Comparison of ENCODE assay signal across 25 mouse cellular contexts in the genomic region with DNA sequence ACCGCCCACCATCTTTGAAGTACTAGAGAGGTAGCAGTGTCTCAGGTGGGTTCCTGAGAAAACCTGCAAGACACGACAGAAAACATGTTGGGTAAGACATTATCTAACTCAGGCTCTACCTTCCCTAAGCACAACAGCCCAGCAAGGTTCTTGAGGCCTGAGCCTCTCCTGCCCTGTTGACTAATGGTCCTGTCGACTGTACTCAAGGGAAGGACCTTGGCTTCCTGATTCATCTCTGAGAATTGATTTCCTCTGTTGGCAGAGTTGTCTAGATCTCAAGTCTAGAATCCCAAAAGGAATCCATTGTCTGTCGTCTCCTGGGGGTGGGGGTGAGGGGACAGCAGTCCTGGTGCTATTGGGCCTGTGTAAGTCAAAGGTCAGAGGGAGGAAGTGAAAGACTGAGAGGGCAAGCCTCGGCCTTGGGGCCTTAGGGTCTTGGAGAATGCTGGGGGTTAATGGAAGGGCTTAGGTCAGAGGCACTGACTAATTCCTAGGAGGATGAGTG. TPM values are rescaled to one million over a fixed set of nuclear protein-coding genes. Genes with fewer than 3 reads are reported as not detected.
DNase-seq lines count a peak whose midpoint lies in the region; ATAC-seq and TF ChIP-seq lines count a peak whose summit lies in the region.
"Had no signal": no experiment of that assay in that cellular context is flagged by ENCODE, and none has a peak within 500 bp of the region (broad histone marks: within the 10 kb centered on the region; RNA-seq: fewer than 3 reads in every experiment).

No protein-coding gene starts in this region.

- no peak for TF ChIP-seq CTCF in gastrocnemius, adult 2 months (IDR thresholded peaks at IDR 0.05)

- no peak for DNase-seq in gastrocnemius, adult 2 months
- DNase-seq in gastrocnemius, adult 8-10 months (ENCODE audit: low spot score in 2 of 2) = no peak
- no peak for DNase-seq in kidney, adult 18-20 months
- peak; percentile 61 for DNase-seq in adrenal gland, adult 8-10 months
- DNase-seq in adrenal gland, postnatal 10 days = peak; percentile 31
- DNase-seq in right cerebral cortex, postnatal 14 days = no peak
- DNase-seq: cerebellum, adult 18-20 months; cerebellum, postnatal 14 days; heart, adult 18-20 months; heart, postnatal 14 days; heart, postnatal 4 days had no signal

- no peaks in the 10 kb centered on the region for H3K27me3 ChIP-seq in kidney, embryonic 16.5 days (ENCODE audit: insufficient read depth, low read length)
- H3K27me3 ChIP-seq in heart, embryonic 12.5 days (replicated peaks) = no peaks in the 10 kb centered on the region
- H3K27me3 ChIP-seq: forebrain, embryonic 13.5 days; heart, embryonic 13.5 days had no signal

- H3K36me3 ChIP-seq in kidney, embryonic 16.5 days (ENCODE audit: insufficient read depth, low read length) = no peaks in the 10 kb centered on the region
- no peaks in the 10 kb centered on the region for H3K36me3 ChIP-seq in heart, embryonic 12.5 days
- H3K36me3 ChIP-seq: forebrain, embryonic 10.5 days; heart, embryonic 13.5 days had no signal

- ATAC-seq in kidney, embryonic 16.5 days (ENCODE audit: low FRiP score, low TSS enrichment) = no peak
- no peak for ATAC-seq in heart, embryonic 12.5 days (ENCODE audit: insufficient number of reproducible peaks, low FRiP score)
- ATAC-seq: CD4-positive, CD25-positive, alpha-beta regulatory T cell, adult 4 months; forebrain, embryonic 13.5 days; forebrain, embryonic 16.5 days; hindbrain, postnatal 0 days; inflammation-experienced regulatory T-cells, adult 6 months had no signal

- H3K27ac ChIP-seq in gastrocnemius, adult 2 months = peak overlapping the region; percentile 59; the same call in 1 of the 2 replicates
- H3K27ac ChIP-seq in kidney, embryonic 16.5 days (ENCODE audit: low read length) = peak overlapping the region; percentile 90
- H3K27ac ChIP-seq in heart, embryonic 12.5 days (ENCODE audit: poor library complexity, severe bottlenecking) = no peak overlapping the region
- H3K27ac ChIP-seq: forebrain, embryonic 10.5 days; forebrain, embryonic 13.5 days; heart, embryonic 13.5 days; hindbrain, embryonic 14.5 days; hindbrain, postnatal 0 days had no signal

- intact Hi-C loops in gastrocnemius, adult 2 months (cut with DNase I) = no loop called here

- H3K9ac ChIP-seq in kidney, embryonic 16.5 days (replicated peaks; ENCODE audit: low read length) = no peak overlapping the region
- no peak overlapping the region for H3K9ac ChIP-seq in heart, embryonic 12.5 days
- H3K9ac ChIP-seq: forebrain, embryonic 13.5 days; heart, embryonic 13.5 days; hindbrain, embryonic 14.5 days had no signal

- H3K4me1 ChIP-seq in kidney, embryonic 16.5 days (ENCODE audit: insufficient read depth, low read length) = peaks cover 17% of the 10 kb centered on the region
- no peaks in the 10 kb centered on the region for H3K4me1 ChIP-seq in heart, embryonic 12.5 days (replicated peaks)
- H3K4me1 ChIP-seq: forebrain, embryonic 13.5 days had no signal

- H3K4me2 ChIP-seq in kidney, embryonic 16.5 days (replicated peaks; ENCODE audit: low read depth, low read length) = no peak overlapping the region
- no peak overlapping the region for H3K4me2 ChIP-seq in heart, embryonic 12.5 days
- H3K4me2 ChIP-seq: forebrain, embryonic 13.5 days; heart, embryonic 13.5 days; hindbrain, embryonic 14.5 days had no signal

- WGBS in kidney, embryonic 16.5 days = 56% methylated on average over 5 of the region's 5 CpGs
- 65% methylated on average over 5 of the region's 5 CpGs for WGBS in heart, embryonic 12.5 days

- no peaks in the 10 kb centered on the region for H3K9me3 ChIP-seq in kidney, embryonic 16.5 days (ENCODE audit: low read length)
- H3K9me3 ChIP-seq in heart, embryonic 12.5 days (replicated peaks) = no peaks in the 10 kb centered on the region
- H3K9me3 ChIP-seq: forebrain, embryonic 10.5 days; forebrain, embryonic 13.5 days; heart, embryonic 13.5 days had no signal

- H3K4me3 ChIP-seq in gastrocnemius, adult 2 months = no peak overlapping the region
- H3K4me3 ChIP-seq in kidney, embryonic 16.5 days (ENCODE audit: low read length) = no peak overlapping the region
- H3K4me3 ChIP-seq in heart, embryonic 12.5 days = no peak overlapping the region
- H3K4me3 ChIP-seq: forebrain, embryonic 10.5 days; forebrain, embryonic 13.5 days; heart, embryonic 13.5 days had no signal

RNA-seq across cellular contexts. Expression of gene D330020A13Rik, which starts 37.7 kb away (rescaled TPM):
- not detected for total RNA-seq in gastrocnemius, adult 2 months (2021)
- total RNA-seq in gastrocnemius, adult 8-10 months (2022) = not detected
- polyA plus RNA-seq in kidney, embryonic 16.5 days (2015; fragmentation: Nextera tagmentation; extraction: Ambion mirVana) = 0.65 and 0.76 TPM in 2 replicates
- total RNA-seq in adrenal gland, adult 8-10 months (2022) = under 1 TPM; 0.27 to 0.70 (median 0.40) TPM
- total RNA-seq in adrenal gland, postnatal 10 days (2021) = under 1 TPM; 0.24 to 0.27 TPM
- 0.18 and 0.27 TPM in 2 replicates for polyA plus RNA-seq in heart, embryonic 12.5 days (2016; fragmentation: Nextera tagmentation; extraction: Ambion mirVana)
- total RNA-seq: gastrocnemius, adult 18-20 months; heart, adult 18-20 months; heart, postnatal 14 days; heart, postnatal 4 days; MEL had no signal
- polyA plus RNA-seq: CD4-positive, CD25-positive, alpha-beta regulatory T cell, adult 4 months; forebrain, embryonic 10.5 days; forebrain, embryonic 16.5 days; gonadal fat pad, adult 2 months; heart, embryonic 13.5 days; hindbrain, embryonic 14.5 days; hindbrain, postnatal 0 days; inflammation-experienced regulatory T-cells, adult 6 months had no signal

RNA-seq across cellular contexts. Expression of gene B4galnt3, which starts 37.9 kb away (rescaled TPM):
- under 1 TPM; 0.78 to 0.89 TPM for total RNA-seq in gastrocnemius, adult 2 months (2021)
- total RNA-seq in gastrocnemius, adult 8-10 months (2022) = 1 to 10 TPM in 1 of 4 experiments, under 1 TPM in 3; 0.89 to 1.3 (median 0.95) TPM
- polyA plus RNA-seq in kidney, embryonic 16.5 days (2015; fragmentation: Nextera tagmentation; extraction: Ambion mirVana) = 2.4 and 2.6 TPM in 2 replicates
- total RNA-seq in adrenal gland, adult 8-10 months (2022) = 10 to 100 TPM; 10.2 to 17.8 (median 13.4) TPM
- 1 to 10 TPM; 3.7 to 4.6 TPM for total RNA-seq in adrenal gland, postnatal 10 days (2021)
- 0.53 and 0.59 TPM in 2 replicates for polyA plus RNA-seq in heart, embryonic 12.5 days (2016; fragmentation: Nextera tagmentation; extraction: Ambion mirVana)
- polyA plus RNA-seq: CD4-positive, CD25-positive, alpha-beta regulatory T cell, adult 4 months; forebrain, embryonic 13.5 days; hindbrain, embryonic 11.5 days had no signal

Comparison
In these comparisons a context has a peak if more than half of its experiments do, and no peak if none do; other contexts are left out.
1. DNase-seq: peak in adrenal gland, adult 8-10 months (single experiment) and adrenal gland, postnatal 10 days (single experiment); none in gastrocnemius, adult 2 months (single experiment), gastrocnemius, adult 8-10 months (0 of 2), kidney, adult 18-20 months (single experiment) and right cerebral cortex, postnatal 14 days (single experiment).